Mouse (Mus musculus) neural tube, embryonic 15.5 days (tissue): ENCODE measurements around the gene Rbm45. TPM values are rescaled to one million over a fixed set of nuclear protein-coding genes. Genes with fewer than 3 reads are reported as not detected.
A peak's percentile ranks its signal among the peaks of the same experiment; 100 is the strongest.

ENCODE experiments used
- ATAC-seq: fragments of 200-750 bp; cut with Nextera tagmentation; 2 replicates; pipeline ENCODE4 v1.8.0; 2017; ENCODE audit warnings: mild to moderate bottlenecking, moderate TSS enrichment, moderate library complexity; ENCODE audit not compliant: low FRiP score
- H3K27ac ChIP-seq: fragments of 300-500 bp; sonication (generic); replicated peaks from 2 replicates; pipeline ENCODE4 v1.5.1; 2015; ENCODE audit warnings: mild to moderate bottlenecking, inconsistent platforms
- H3K27me3 ChIP-seq: fragments of 300-500 bp; sonication (generic); replicated peaks from 2 replicates; pipeline ENCODE4 v1.6.1; 2015; ENCODE audit warnings: inconsistent platforms
- H3K36me3 ChIP-seq: fragments of 300-500 bp; sonication (generic); 2 replicates; pipeline ENCODE4 v1.6.1; 2015; ENCODE audit warnings: inconsistent platforms
- H3K4me1 ChIP-seq: fragments of 300-500 bp; sonication (generic); 2 replicates; pipeline ENCODE4 v1.6.1; 2015; ENCODE audit warnings: inconsistent platforms
- H3K4me2 ChIP-seq: fragments of 300-500 bp; sonication (generic); 2 replicates; pipeline ENCODE4 v1.6.1; 2015; ENCODE audit warnings: inconsistent platforms, mild to moderate bottlenecking, moderate library complexity
- H3K4me3 ChIP-seq: fragments of 300-500 bp; sonication (generic); replicated peaks from 2 replicates; pipeline ENCODE4 v1.5.1; 2015; ENCODE audit warnings: mild to moderate bottlenecking, inconsistent platforms
- H3K9ac ChIP-seq: fragments of 300-500 bp; sonication (generic); replicated peaks from 2 replicates; pipeline ENCODE4 v1.6.1; 2015; ENCODE audit warnings: mild to moderate bottlenecking, inconsistent platforms
- H3K9me3 ChIP-seq: fragments of 300-500 bp; sonication (generic); replicated peaks from 2 replicates; pipeline ENCODE4 v1.6.1; 2016; ENCODE audit warnings: inconsistent platforms
- WGBS: fragments of 180-500 bp; shearing (Covaris S2); methylation state at CpG from one replicate; pipeline ENCODE4 v1.1.7; 2015; ENCODE audit warnings: mixed read lengths; 5-methylcytosine and 5-hydroxymethylcytosine counted together
- polyA plus RNA-seq: library from polyadenylated mRNA; unstranded; fragments of >200 nt; fragmentation: Nextera tagmentation; extraction: Ambion mirVana; gene quantifications from 2 replicates; pipeline ENCODE4 v1.2.1, GENCODE M21; 2015

Rbm45 gene
- polyA plus RNA-seq, 1 experiment from 2014 or later: 17.6 TPM

DNA sequence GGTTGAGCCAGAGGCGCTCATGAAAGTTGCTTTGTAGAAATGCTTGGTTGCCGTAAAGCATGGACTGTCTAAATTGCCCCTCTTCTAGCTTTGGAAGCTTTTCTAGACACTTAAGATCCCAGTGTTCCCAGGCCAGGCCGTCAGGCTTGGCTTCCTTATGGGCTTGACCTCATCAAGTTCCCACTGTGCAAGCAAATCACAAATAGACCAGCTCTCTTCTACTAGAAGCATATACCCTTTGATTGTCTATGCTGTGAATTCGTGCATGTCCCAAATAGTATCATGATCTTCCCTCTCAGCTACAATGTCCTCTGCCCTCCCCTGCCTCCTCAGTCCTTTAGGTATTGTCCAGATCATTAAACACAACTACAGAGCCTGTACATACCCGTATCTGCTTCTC is 60.1 kb downstream of the Rbm45 start:
- WGBS: 73% methylated on average over 5 of the region's 5 CpGs
- peak; percentile 9; the same call in 1 of the 2 replicates for ATAC-seq
- Histone ChIP-seq H3K4me2 (no peak overlapping the region), H3K4me1 (peaks cover 16% of the 10 kb centered on the region), H3K9ac (no peak overlapping the region), H3K4me3 (no peak overlapping the region), H3K9me3 (no peaks in the 10 kb centered on the region), H3K27ac (0 out of 2 replicates have a peak overlapping the region, but pooled peaks have one; percentile 25), H3K36me3 (no peaks in the 10 kb centered on the region), H3K27me3 (no peaks in the 10 kb centered on the region)

DNA sequence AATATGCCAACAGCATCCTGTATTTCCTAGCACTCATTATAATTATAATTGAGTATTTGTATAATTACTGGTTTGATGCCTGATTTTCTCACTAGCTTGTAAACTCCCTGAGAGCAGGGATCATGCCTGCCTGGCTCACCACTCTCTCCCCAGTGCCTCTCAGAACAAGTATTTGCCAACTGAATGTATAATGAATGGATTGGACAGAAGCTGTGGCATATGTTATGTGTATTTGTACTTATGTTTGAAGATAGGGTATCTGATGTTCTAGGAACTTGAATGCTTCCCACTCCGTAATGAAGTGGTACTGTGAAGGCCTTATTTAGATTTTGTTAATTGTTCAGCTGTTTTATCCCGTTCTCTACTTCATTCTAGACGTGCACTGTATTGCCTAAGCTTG is 60.8 kb downstream of the Rbm45 start:
- Histone ChIP-seq H3K4me1 (peaks cover 16% of the 10 kb centered on the region), H3K27me3 (no peaks in the 10 kb centered on the region), H3K27ac (no peak overlapping the region), H3K9ac (no peak overlapping the region), H3K4me3 (no peak overlapping the region), H3K36me3 (no peaks in the 10 kb centered on the region), H3K4me2 (no peak overlapping the region), H3K9me3 (no peaks in the 10 kb centered on the region)
- no peak for ATAC-seq
- 87% methylated on average over 3 of the region's 3 CpGs for WGBS

Other genes starting within 250 kb of the Rbm45 start
- gene Pde11a, start 31.2 kb upstream of the Rbm45 start, polyA plus RNA-seq: 2.9 and 3.1 TPM in 2 replicates
- 0.33 TPM in 1 of 2 replicates, not detected in the other for gene Cyct, start 9.5 kb upstream of the Rbm45 start, polyA plus RNA-seq
- gene Osbpl6, start 36.5 kb downstream of the Rbm45 start, polyA plus RNA-seq: 35.1 and 35.9 TPM in 2 replicates